Mouse (Mus musculus): ENCODE results near the gene Scfd2.

DNA sequence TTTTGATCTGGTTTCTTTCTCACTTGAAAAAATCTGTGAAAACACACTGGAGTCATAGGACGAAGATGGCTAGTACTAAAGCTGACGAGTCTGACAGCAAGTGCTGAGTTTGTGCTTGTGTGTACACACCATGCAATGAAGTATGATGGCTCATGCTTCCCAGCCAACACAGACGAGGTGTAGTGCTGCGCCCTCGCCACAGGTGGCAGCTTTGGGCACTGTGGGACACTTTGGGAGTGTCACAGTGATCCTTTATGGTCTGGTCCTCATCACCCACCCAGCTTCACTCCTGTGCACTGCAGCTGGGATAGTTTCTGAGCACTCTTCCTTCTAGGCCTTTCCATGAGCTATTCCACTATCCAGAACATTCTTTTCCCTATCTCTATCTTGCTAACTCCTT lies 234.4 kb downstream of the Scfd2 start:
- TF ChIP-seq CTCF (IDR thresholded peaks at IDR 0.05; ENCODE audit: control insufficient read depth, insufficient read depth, low read length), result peak; percentile 36; the same call in 1 of the 2 replicates
- no peak for TF ChIP-seq POLR2A (IDR thresholded peaks at IDR 0.05; ENCODE audit: borderline replicate concordance, control insufficient read depth, low read depth, low read length)

All from bone marrow, adult 2 months (tissue).